In the genomic region with DNA sequence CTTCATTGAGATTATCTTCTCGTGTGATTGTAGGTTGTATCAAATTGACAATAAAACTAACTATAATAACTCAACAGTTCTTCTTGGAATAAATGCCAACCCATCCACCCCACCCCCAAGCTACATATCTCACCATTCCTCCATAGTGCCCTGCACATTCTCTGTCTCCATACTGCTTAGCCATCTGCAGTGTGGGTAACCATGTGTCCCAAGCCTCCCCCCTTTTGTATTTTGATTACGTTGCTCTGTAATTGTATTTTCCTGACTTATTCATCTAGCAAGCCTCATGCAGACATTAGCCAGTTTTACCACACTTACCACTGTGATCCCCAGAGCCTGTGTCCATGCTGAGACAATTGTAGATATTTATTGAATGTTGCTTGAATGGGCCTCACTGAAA, we compare ENCODE assay signal across 27 mouse cellular contexts.
DNase-seq lines count a peak whose midpoint lies in the region; ATAC-seq lines count a peak whose summit lies in the region.
"Had no signal": no experiment of that assay in that cellular context is flagged by ENCODE, and none has a peak within 500 bp of the region (broad histone marks: within the 10 kb centered on the region; RNA-seq: fewer than 3 reads in every experiment).

No protein-coding gene starts in this region.

- DNase-seq in forebrain, embryonic 11.5 days (ENCODE audit: low spot score): no peak
- no peak for DNase-seq in frontal cortex, postnatal 14 days (ENCODE audit: low spot score in 2 of 2)
- no peak for DNase-seq in urinary bladder, adult 2 months (ENCODE audit: low spot score)
- no peak for DNase-seq in Muller cell, postnatal 12 days (ENCODE audit: inconsistent ontology term)
- DNase-seq: adrenal gland, adult 2 months; adrenal gland, postnatal 14 days; B cell, adult 2 months; cerebellum, adult 11 months; cerebellum, adult 2 months; cerebellum, adult 9-11 months; cerebellum, postnatal 25 days; gastrocnemius, adult 2 months; gastrocnemius, postnatal 14 days; heart, adult 18-20 months; heart, postnatal 4 days; kidney, adult 18-20 months had no signal

- no peak overlapping the region for H3K27ac ChIP-seq in forebrain, embryonic 15.5 days (replicated peaks)
- H3K27ac ChIP-seq in forebrain, embryonic 11.5 days (ENCODE audit: low read depth, low read length): no peak overlapping the region
- H3K27ac ChIP-seq in embryonic facial prominence, embryonic 15.5 days (replicated peaks): 0 out of 2 replicates have a peak overlapping the region, but pooled peaks have one; percentile 72
- H3K27ac ChIP-seq: gastrocnemius, adult 2 months; heart, embryonic 15.5 days; hindbrain, embryonic 14.5 days; hindbrain, postnatal 0 days had no signal

- H3K4me2 ChIP-seq in forebrain, embryonic 15.5 days (replicated peaks): no peak overlapping the region
- no peak overlapping the region for H3K4me2 ChIP-seq in forebrain, embryonic 11.5 days (ENCODE audit: low read depth, low read length, severe bottlenecking)
- H3K4me2 ChIP-seq in embryonic facial prominence, embryonic 15.5 days (replicated peaks): no peak overlapping the region
- H3K4me2 ChIP-seq: heart, embryonic 12.5 days; heart, embryonic 15.5 days; hindbrain, embryonic 14.5 days had no signal

- no peaks in the 10 kb centered on the region for H3K9me3 ChIP-seq in forebrain, embryonic 15.5 days
- no peaks in the 10 kb centered on the region for H3K9me3 ChIP-seq in forebrain, embryonic 11.5 days (ENCODE audit: control insufficient read depth, low read length)
- H3K9me3 ChIP-seq in embryonic facial prominence, embryonic 15.5 days (replicated peaks): no peaks in the 10 kb centered on the region
- H3K9me3 ChIP-seq: G1E; heart, embryonic 12.5 days; heart, embryonic 15.5 days had no signal

- peaks cover 4% of the 10 kb centered on the region; the same call in 1 of the 2 replicates for H3K4me1 ChIP-seq in forebrain, embryonic 15.5 days
- peaks cover 3% of the 10 kb centered on the region; the same call in 1 of the 2 replicates for H3K4me1 ChIP-seq in forebrain, embryonic 11.5 days (replicated peaks; ENCODE audit: control insufficient read depth, insufficient read depth, low read length)
- H3K4me1 ChIP-seq in embryonic facial prominence, embryonic 15.5 days: peaks cover 15% of the 10 kb centered on the region; the same call in 1 of the 2 replicates
- H3K4me1 ChIP-seq: heart, embryonic 12.5 days had no signal

- 0 out of 2 replicates have a peak, but pooled peaks have one; percentile 16 for ATAC-seq in forebrain, embryonic 15.5 days (replicated peaks)
- ATAC-seq in forebrain, embryonic 11.5 days (replicated peaks; ENCODE audit: low FRiP score): no peak
- ATAC-seq in frontal cortex, adult (ENCODE audit: low TSS enrichment): peak; percentile 39
- ATAC-seq in embryonic facial prominence, embryonic 15.5 days (ENCODE audit: insufficient number of reproducible peaks, low FRiP score, low TSS enrichment, low read depth): no peak
- ATAC-seq: hindbrain, postnatal 0 days; inflammation-experienced regulatory T-cells, adult 6 months had no signal

- H3K27me3 ChIP-seq in forebrain, embryonic 15.5 days: no peaks in the 10 kb centered on the region
- no peaks in the 10 kb centered on the region; the same call in 1 of the 2 replicates for H3K27me3 ChIP-seq in forebrain, embryonic 11.5 days (ENCODE audit: control insufficient read depth, insufficient read depth, low read length)
- no peaks in the 10 kb centered on the region for H3K27me3 ChIP-seq in embryonic facial prominence, embryonic 15.5 days
- H3K27me3 ChIP-seq: CH12.LX; heart, embryonic 12.5 days; heart, embryonic 15.5 days had no signal

- H3K4me3 ChIP-seq in forebrain, embryonic 15.5 days: no peak overlapping the region
- no peak overlapping the region for H3K4me3 ChIP-seq in forebrain, embryonic 11.5 days (ENCODE audit: low read depth, low read length)
- no peak overlapping the region for H3K4me3 ChIP-seq in embryonic facial prominence, embryonic 15.5 days (replicated peaks)
- H3K4me3 ChIP-seq: erythroblast, embryonic 14.5 days; gastrocnemius, adult 2 months; heart, embryonic 12.5 days; heart, embryonic 15.5 days had no signal

- no peaks in the 10 kb centered on the region for H3K36me3 ChIP-seq in forebrain, embryonic 15.5 days
- H3K36me3 ChIP-seq in forebrain, embryonic 11.5 days (ENCODE audit: control insufficient read depth, insufficient read depth, low read length): no peaks in the 10 kb centered on the region
- H3K36me3 ChIP-seq in embryonic facial prominence, embryonic 15.5 days: no peaks in the 10 kb centered on the region
- H3K36me3 ChIP-seq: G1E; heart, embryonic 12.5 days; heart, embryonic 15.5 days had no signal

- WGBS in forebrain, embryonic 15.5 days: 52% methylated on average over 2 of the region's 2 CpGs
- WGBS in forebrain, embryonic 11.5 days: 76% methylated on average over 2 of the region's 2 CpGs
- 65% methylated on average over 2 of the region's 2 CpGs for WGBS in embryonic facial prominence, embryonic 15.5 days

- no peak overlapping the region for H3K9ac ChIP-seq in forebrain, embryonic 15.5 days (replicated peaks)
- no peak overlapping the region for H3K9ac ChIP-seq in forebrain, embryonic 11.5 days (ENCODE audit: low read length)
- H3K9ac ChIP-seq in embryonic facial prominence, embryonic 15.5 days: no peak overlapping the region
- H3K9ac ChIP-seq: heart, embryonic 12.5 days; heart, embryonic 15.5 days; hindbrain, embryonic 14.5 days had no signal

Comparison
In these comparisons a context has a peak if more than half of its experiments do, and no peak if none do; other contexts are left out.
1. ATAC-seq: peak in forebrain, embryonic 15.5 days (single experiment) and frontal cortex, adult (single experiment); none in forebrain, embryonic 11.5 days (single experiment) and embryonic facial prominence, embryonic 15.5 days (single experiment).